Mouse (Mus musculus) embryonic facial prominence, embryonic 11.5 days (tissue): ENCODE results near the gene Sdc3. TPM values are rescaled to one million over a fixed set of nuclear protein-coding genes. Genes with fewer than 3 reads are reported as not detected.

Experiments
- ATAC-seq: fragments of 200-750 bp; cut with Nextera tagmentation; replicated peaks from 2 replicates; pipeline ENCODE4 v1.8.0; 2017; ENCODE audit warnings: low read depth; ENCODE audit not compliant: insufficient number of reproducible peaks, low FRiP score, low TSS enrichment
- DNase-seq: peaks from one replicate; pipeline ENCODE4 v3.0.0-alpha.2; 2015; ENCODE audit warnings: low spot score
- H3K27ac ChIP-seq: fragments of 300-500 bp; sonication (generic); replicated peaks from 2 replicates; pipeline ENCODE4 v1.5.1; 2014; ENCODE audit warnings: mild to moderate bottlenecking, low read depth, low read length, control low read depth
- H3K27me3 ChIP-seq: fragments of 300-500 bp; sonication (generic); 2 replicates; pipeline ENCODE4 v1.6.1; 2014; ENCODE audit warnings: mild to moderate bottlenecking, low read length, moderate library complexity, mixed read lengths; ENCODE audit not compliant: control insufficient read depth, insufficient read depth
- H3K36me3 ChIP-seq: fragments of 300-500 bp; sonication (generic); replicated peaks from 2 replicates; pipeline ENCODE4 v1.6.1; 2014; ENCODE audit warnings: low read depth, mild to moderate bottlenecking, low read length, moderate library complexity, mixed read lengths; ENCODE audit not compliant: control insufficient read depth, insufficient read depth
- H3K4me1 ChIP-seq: fragments of 300-500 bp; sonication (generic); 2 replicates; pipeline ENCODE4 v1.6.1; 2014; ENCODE audit warnings: low read length, mixed read lengths; ENCODE audit not compliant: control insufficient read depth, insufficient read depth
- H3K4me2 ChIP-seq: fragments of 300-500 bp; sonication (generic); 2 replicates; pipeline ENCODE4 v1.6.1; 2014; ENCODE audit warnings: low read depth, mild to moderate bottlenecking, control low read depth, low read length, moderate library complexity
- H3K4me3 ChIP-seq: fragments of 300-500 bp; sonication (generic); 2 replicates; pipeline ENCODE4 v1.5.1; 2014; ENCODE audit warnings: low read depth, low read length, control low read depth
- H3K9ac ChIP-seq: fragments of 300-500 bp; sonication (generic); replicated peaks from 2 replicates; pipeline ENCODE4 v1.6.1; 2014; ENCODE audit warnings: mild to moderate bottlenecking, control low read depth, low read length
- H3K9me3 ChIP-seq: fragments of 300-500 bp; sonication (generic); replicated peaks from 2 replicates; pipeline ENCODE4 v1.6.1; 2016; ENCODE audit warnings: mild to moderate bottlenecking, low read length, inconsistent platforms, mixed read lengths; ENCODE audit not compliant: control insufficient read depth
- WGBS: fragments of 180-500 bp; shearing (Covaris S2); extraction: QIAGEN DNeasy Blood & Tissue Kit; methylation state at CpG from one replicate; pipeline ENCODE4 v1.1.7; 2014; 5-methylcytosine and 5-hydroxymethylcytosine counted together
- polyA plus RNA-seq: library from polyadenylated mRNA; unstranded; fragments of >200 nt; fragmentation: Nextera tagmentation; extraction: Ambion mirVana; gene quantifications from 2 replicates; pipeline ENCODE4 v1.2.1, GENCODE M21; 2014

The Sdc3 gene
- polyA plus RNA-seq, 1 experiment from 2014 or later: 12.3 TPM

DNA sequence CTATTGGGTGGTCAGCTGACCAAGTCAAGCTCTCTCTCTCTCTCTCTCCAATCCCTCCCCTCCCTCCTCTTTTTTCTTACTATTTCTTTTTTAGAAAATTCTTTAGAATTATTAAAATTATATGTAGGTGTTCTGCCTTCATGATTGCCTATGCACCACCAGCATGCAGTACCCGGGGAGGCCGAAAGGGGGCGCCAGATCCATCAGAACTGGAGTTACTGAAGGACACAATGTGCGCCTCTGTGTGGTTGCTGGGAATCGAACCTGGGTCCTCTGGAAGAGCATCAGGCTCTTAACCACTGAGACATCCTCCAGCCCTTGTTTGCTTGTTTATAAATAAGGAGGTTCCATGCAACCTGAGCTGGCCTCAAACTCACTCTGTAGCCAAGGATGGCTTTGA is 81.1 kb downstream of the Sdc3 start:
- whole genome bisulfite sequencing: 82% methylated on average over 5 of the region's 5 CpGs
- H3K4me3 ChIP-seq: no peak overlapping the region
- H3K4me2 ChIP-seq: no peak overlapping the region
- H3K4me1 ChIP-seq: peaks cover 5% of the 10 kb centered on the region
- no peak overlapping the region for H3K27ac ChIP-seq
- no peak overlapping the region for H3K9ac ChIP-seq
- no peaks in the 10 kb centered on the region for H3K9me3 ChIP-seq
- DNase-seq (no peak), ATAC-seq (no peak)
- no peaks in the 10 kb centered on the region for H3K27me3 ChIP-seq
- H3K36me3 ChIP-seq: no peaks in the 10 kb centered on the region

DNA sequence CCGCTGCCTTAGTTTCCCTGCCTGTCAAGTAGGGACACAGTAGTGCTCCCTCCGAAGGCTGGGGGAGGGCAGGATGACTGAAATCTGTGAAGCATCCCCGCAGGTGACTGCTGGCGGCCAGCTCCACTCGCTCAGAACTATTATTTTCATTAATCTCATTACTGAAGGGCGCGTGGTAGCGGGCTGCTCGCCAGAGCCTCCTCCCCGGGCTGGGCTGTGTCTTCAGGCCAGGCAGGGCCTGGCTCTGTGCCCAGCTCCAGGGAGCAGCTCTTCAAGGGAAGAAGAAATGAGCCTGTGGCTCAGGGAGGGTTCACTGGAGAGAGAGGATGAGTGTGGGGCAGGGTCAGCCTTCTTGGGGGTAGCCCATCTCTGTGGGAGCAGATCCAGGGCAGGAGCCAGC is 82.3 kb downstream of the Sdc3 start:
- Histone ChIP-seq H3K9ac (no peak overlapping the region), H3K27ac (peak overlapping the region; percentile 10; the same call in 1 of the 2 replicates), H3K4me2 (no peak overlapping the region), H3K4me3 (no peak overlapping the region), H3K4me1 (peaks cover 11% of the 10 kb centered on the region), H3K27me3 (no peaks in the 10 kb centered on the region), H3K9me3 (no peaks in the 10 kb centered on the region), H3K36me3 (no peaks in the 10 kb centered on the region)
- 25% methylated on average over 10 of the region's 10 CpGs for WGBS
- peak; percentile 49 for DNase-seq
- ATAC-seq: no peak

Other genes with a start within 250 kb of the Sdc3 start
- 10.4 and 11.5 TPM in 2 replicates for gene Nkain1, start 218.4 kb upstream of the Sdc3 start, polyA plus RNA-seq
- gene Pum1, start 129.2 kb upstream of the Sdc3 start, polyA plus RNA-seq: 88.5 and 96.1 TPM in 2 replicates
- 25.2 and 25.4 TPM in 2 replicates for gene Laptm5, start 120.6 kb downstream of the Sdc3 start, polyA plus RNA-seq
- 0.34 and 0.61 TPM in 2 replicates for gene Matn1, start 151.8 kb downstream of the Sdc3 start, polyA plus RNA-seq